Mouse (Mus musculus) forebrain, embryonic 11.5 days (tissue): ENCODE measurements at regions not wholly inside any gene's neighbourhood (a gene's known extent, or its start where the extent isn't known, plus 50 kb on each side); places are given as distances from the start of the nearest gene placed in this dataset.

ENCODE experiments used
- ATAC-seq: fragments of 200-750 bp; cut with Nextera tagmentation; replicated peaks from 2 replicates; pipeline ENCODE4 v1.8.0; 2017; ENCODE audit warnings: moderate TSS enrichment; ENCODE audit not compliant: low FRiP score
- DNase-seq: peaks from one replicate; pipeline ENCODE4 v3.0.0-alpha.2; 2017; ENCODE audit warnings: low spot score
- H3K27ac ChIP-seq: fragments of 300-500 bp; sonication (generic); 2 replicates; pipeline ENCODE4 v1.5.1; 2014; ENCODE audit warnings: low read depth, low read length
- H3K27me3 ChIP-seq: fragments of 300-500 bp; sonication (generic); 2 replicates; pipeline ENCODE4 v1.6.1; 2014; ENCODE audit warnings: mild to moderate bottlenecking, low read length, mixed read lengths; ENCODE audit not compliant: control insufficient read depth, insufficient read depth
- H3K36me3 ChIP-seq: fragments of 300-500 bp; sonication (generic); 2 replicates; pipeline ENCODE4 v1.6.1; 2014; ENCODE audit warnings: mild to moderate bottlenecking, low read length, moderate library complexity, mixed read lengths; ENCODE audit not compliant: control insufficient read depth, insufficient read depth
- H3K4me1 ChIP-seq: fragments of 300-500 bp; sonication (generic); replicated peaks from 2 replicates; pipeline ENCODE4 v1.6.1; 2014; ENCODE audit warnings: low read length, mixed read lengths; ENCODE audit not compliant: control insufficient read depth, insufficient read depth
- H3K4me2 ChIP-seq: fragments of 300-500 bp; sonication (generic); 2 replicates; pipeline ENCODE4 v1.6.1; 2014; ENCODE audit warnings: low read depth, mild to moderate bottlenecking, low read length, moderate library complexity, mixed read lengths; ENCODE audit not compliant: severe bottlenecking
- H3K4me3 ChIP-seq: fragments of 300-500 bp; sonication (generic); 2 replicates; pipeline ENCODE4 v1.5.1; 2014; ENCODE audit warnings: low read depth, low read length
- H3K9ac ChIP-seq: fragments of 300-500 bp; sonication (generic); 2 replicates; pipeline ENCODE4 v1.6.1; 2014; ENCODE audit warnings: low read length
- H3K9me3 ChIP-seq: fragments of 300-500 bp; sonication (generic); 2 replicates; pipeline ENCODE4 v1.6.1; 2016; ENCODE audit warnings: low read length, mixed read lengths; ENCODE audit not compliant: control insufficient read depth
- WGBS: fragments of 180-500 bp; shearing (Covaris S2); extraction: QIAGEN DNeasy Blood & Tissue Kit; methylation state at CpG from one replicate; pipeline ENCODE4 v1.1.7; 2014; 5-methylcytosine and 5-hydroxymethylcytosine counted together

- ATAC-seq = no peak
- Histone ChIP-seq H3K9me3 (no peaks in the 10 kb centered on the region), H3K4me1 (no peaks in the 10 kb centered on the region), H3K9ac (no peak overlapping the region), H3K27me3 (no peaks in the 10 kb centered on the region), H3K4me2 (no peak overlapping the region), H3K27ac (no peak overlapping the region), H3K4me3 (no peak overlapping the region), H3K36me3 (no peaks in the 10 kb centered on the region)
- 41% methylated on average over 2 of the region's 2 CpGs for WGBS
- no peak for DNase-seq
These were observed 458.8 kb downstream of the Rps24 start for GRCm38 (mm10) chr14:24945716-24946115.

- Histone ChIP-seq H3K4me3 (no peak overlapping the region), H3K9ac (no peak overlapping the region), H3K4me2 (no peak overlapping the region), H3K9me3 (no peaks in the 10 kb centered on the region), H3K27me3 (no peaks in the 10 kb centered on the region), H3K27ac (no peak overlapping the region), H3K4me1 (no peaks in the 10 kb centered on the region), H3K36me3 (no peaks in the 10 kb centered on the region)
- DNase-seq = no peak
- 83% methylated on average over 5 of the region's 5 CpGs for WGBS
- no peak for ATAC-seq
These were observed 460.2 kb downstream of the Rps24 start for GRCm38 (mm10) chr14:24947084-24947483.

- 88% methylated on average over 11 of the region's 11 CpGs for WGBS
- H3K9ac ChIP-seq = no peak overlapping the region
- H3K9me3 ChIP-seq = no peaks in the 10 kb centered on the region
- ATAC-seq (no peak), DNase-seq (no peak)
- H3K4me1 ChIP-seq = no peaks in the 10 kb centered on the region
- no peaks in the 10 kb centered on the region for H3K27me3 ChIP-seq
- no peak overlapping the region for H3K27ac ChIP-seq
- H3K36me3 ChIP-seq = no peaks in the 10 kb centered on the region
- no peak overlapping the region for H3K4me3 ChIP-seq
- no peak overlapping the region for H3K4me2 ChIP-seq
These were observed 469.0 kb downstream of the Rps24 start for GRCm38 (mm10) chr14:24955891-24956410.

DNA sequence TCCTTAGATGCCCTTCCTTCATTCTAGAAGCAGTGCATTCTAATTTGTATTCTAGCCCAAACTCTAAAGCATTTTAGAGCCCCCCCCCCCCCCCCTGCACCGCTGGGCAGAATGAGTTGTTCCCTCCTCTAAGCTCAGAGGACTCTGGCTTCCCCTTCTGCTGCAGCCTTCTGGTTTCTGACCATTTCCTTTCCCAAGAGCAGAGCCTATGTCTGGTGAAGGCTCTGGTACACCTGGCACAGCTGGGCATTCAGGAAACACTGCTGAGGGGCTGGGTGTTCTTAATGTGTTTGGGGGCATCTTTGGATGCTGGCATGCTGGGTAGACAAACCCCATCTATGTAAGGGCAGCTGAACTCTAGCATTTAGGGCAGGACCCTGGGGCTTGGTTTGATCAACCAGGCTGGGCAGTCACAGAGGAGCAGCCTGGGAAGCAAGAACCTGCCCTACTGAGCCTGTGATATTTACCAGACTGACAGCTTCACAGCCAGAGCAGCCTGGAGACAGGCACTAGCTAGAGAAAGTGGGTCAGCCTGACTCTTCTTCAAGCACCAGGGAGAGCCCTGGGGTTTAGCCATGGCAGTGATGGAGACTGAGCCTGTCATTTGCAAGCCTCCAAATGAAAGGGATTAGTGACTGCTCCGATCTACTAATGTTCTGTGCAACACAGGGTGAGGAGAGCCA lies 469.7 kb downstream of the Rps24 start:
- H3K27me3 ChIP-seq = no peaks in the 10 kb centered on the region
- no peaks in the 10 kb centered on the region for H3K36me3 ChIP-seq
- DNase-seq (no peak), ATAC-seq (no peak)
- H3K4me3 ChIP-seq = no peak overlapping the region
- H3K9ac ChIP-seq = no peak overlapping the region
- no peak overlapping the region for H3K4me2 ChIP-seq
- H3K9me3 ChIP-seq = no peaks in the 10 kb centered on the region
- H3K27ac ChIP-seq = no peak overlapping the region
- WGBS = 70% methylated on average over 2 of the region's 2 CpGs
- H3K4me1 ChIP-seq = no peaks in the 10 kb centered on the region

DNA sequence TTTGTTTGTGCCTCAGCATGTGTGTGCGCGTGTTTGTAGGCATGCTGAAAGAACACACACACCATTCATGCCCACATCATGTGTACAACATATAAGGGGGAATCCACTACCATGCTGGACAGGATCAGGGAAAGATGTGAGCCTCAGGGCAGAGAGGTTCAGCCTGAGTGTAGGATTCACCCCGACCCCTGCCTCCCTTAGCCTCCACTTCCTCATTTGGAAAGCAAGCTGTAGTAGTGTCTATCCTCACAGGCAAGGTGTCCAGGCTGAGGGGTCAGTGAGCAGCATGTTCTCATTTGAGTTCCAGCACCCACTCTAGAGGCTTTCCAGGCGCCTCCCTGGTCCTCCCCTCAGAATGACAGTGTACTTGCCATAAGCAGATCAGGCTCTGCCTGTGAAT lies 470.5 kb downstream of the Rps24 start:
- no peak overlapping the region for H3K27ac ChIP-seq
- H3K27me3 ChIP-seq = no peaks in the 10 kb centered on the region
- H3K4me3 ChIP-seq = no peak overlapping the region
- H3K9ac ChIP-seq = no peak overlapping the region
- H3K4me2 ChIP-seq = no peak overlapping the region
- ATAC-seq = no peak
- H3K9me3 ChIP-seq = no peaks in the 10 kb centered on the region
- 90% methylated on average over 4 of the region's 4 CpGs for WGBS
- no peak for DNase-seq
- no peaks in the 10 kb centered on the region for H3K4me1 ChIP-seq
- no peaks in the 10 kb centered on the region for H3K36me3 ChIP-seq

GRCm38 (mm10) chr14:24958821-24959220 lies 471.9 kb downstream of the Rps24 start:
- Histone ChIP-seq H3K27me3 (no peaks in the 10 kb centered on the region), H3K4me1 (no peaks in the 10 kb centered on the region), H3K9me3 (no peaks in the 10 kb centered on the region), H3K9ac (no peak overlapping the region), H3K36me3 (no peaks in the 10 kb centered on the region), H3K27ac (no peak overlapping the region), H3K4me2 (no peak overlapping the region), H3K4me3 (no peak overlapping the region)
- 85% methylated on average over 4 of the region's 4 CpGs for WGBS
- ATAC-seq = no peak
- no peak for DNase-seq

GRCm38 (mm10) chr14:24959401-24959800 lies 472.5 kb downstream of the Rps24 start:
- no peak overlapping the region for H3K9ac ChIP-seq
- WGBS = 86% methylated on average over 1 of the region's 1 CpGs
- no peak for DNase-seq
- H3K27me3 ChIP-seq = no peaks in the 10 kb centered on the region
- H3K27ac ChIP-seq = no peak overlapping the region
- H3K4me2 ChIP-seq = no peak overlapping the region
- no peak for ATAC-seq
- no peaks in the 10 kb centered on the region for H3K4me1 ChIP-seq
- H3K36me3 ChIP-seq = no peaks in the 10 kb centered on the region
- H3K4me3 ChIP-seq = no peak overlapping the region
- no peaks in the 10 kb centered on the region for H3K9me3 ChIP-seq

- DNase-seq = no peak
- Histone ChIP-seq H3K27ac (no peak overlapping the region), H3K36me3 (no peaks in the 10 kb centered on the region), H3K9me3 (no peaks in the 10 kb centered on the region), H3K4me2 (no peak overlapping the region), H3K9ac (no peak overlapping the region), H3K4me1 (no peaks in the 10 kb centered on the region), H3K27me3 (no peaks in the 10 kb centered on the region), H3K4me3 (no peak overlapping the region)
- 47% methylated on average over 5 of the region's 5 CpGs for WGBS
- no peak for ATAC-seq
These were observed 473.2 kb downstream of the Rps24 start for GRCm38 (mm10) chr14:24960082-24960482.

GRCm38 (mm10) chr14:24960875-24961274 lies 473.9 kb downstream of the Rps24 start:
- no peaks in the 10 kb centered on the region for H3K9me3 ChIP-seq
- H3K27ac ChIP-seq = no peak overlapping the region
- H3K4me1 ChIP-seq = no peaks in the 10 kb centered on the region
- DNase-seq = no peak
- H3K4me3 ChIP-seq = no peak overlapping the region
- no peaks in the 10 kb centered on the region for H3K36me3 ChIP-seq
- 72% methylated on average over 3 of the region's 3 CpGs for WGBS
- no peak overlapping the region for H3K9ac ChIP-seq
- H3K27me3 ChIP-seq = no peaks in the 10 kb centered on the region
- ATAC-seq = no peak
- no peak overlapping the region for H3K4me2 ChIP-seq
